Mouse (Mus musculus): ENCODE measurements around the gene Rnf157.

Rnf157 gene

GRCm38 (mm10) chr11:116309601-116310000, 103.2 kb downstream of the Rnf157 start:
- in situ Hi-C loops (cut with MboI, MseI), result no loop called here

GRCm38 (mm10) chr11:116307762-116308531, 104.9 kb downstream of the Rnf157 start:
- in situ Hi-C loops (cut with MboI, MseI), result no loop called here

- in situ Hi-C loops (cut with MboI, MseI), result no loop called here
These were observed 105.7 kb downstream of the Rnf157 start, which contains the start of gene Exoc7 for GRCm38 (mm10) chr11:116307019-116307725. Exoc7 (minus strand) TSS chr11:116307233.

GRCm38 (mm10) chr11:116306126-116306982, 106.5 kb downstream of the Rnf157 start:
- in situ Hi-C loops (cut with MboI, MseI), result no loop called here

GRCm38 (mm10) chr11:116305423-116305822, 107.4 kb downstream of the Rnf157 start:
- in situ Hi-C loops (cut with MboI, MseI), result no loop called here

- in situ Hi-C loops (cut with MboI, MseI), result loop anchor here (5.0 kb wide), 1 partner anchor 76 kb away; no protein-coding TSS in a partner anchor
These were observed 114.2 kb downstream of the Rnf157 start for GRCm38 (mm10) chr11:116298621-116299020.

- in situ Hi-C loops (cut with MboI, MseI), result loop anchor here (5.0 kb wide), 1 partner anchor 76 kb away; no protein-coding TSS in a partner anchor
These were observed 114.6 kb downstream of the Rnf157 start for GRCm38 (mm10) chr11:116298221-116298620.

GRCm38 (mm10) chr11:116297017-116297416, 115.8 kb downstream of the Rnf157 start:
- in situ Hi-C loops (cut with MboI, MseI), result loop anchor here (5.0 kb wide), 1 partner anchor 75 kb away; no protein-coding TSS in a partner anchor

- in situ Hi-C loops (cut with MboI, MseI), result loop anchor here (5.0 kb wide), 1 partner anchor 74 kb away; no protein-coding TSS in a partner anchor
These were observed 116.6 kb downstream of the Rnf157 start for GRCm38 (mm10) chr11:116296191-116296734.

- in situ Hi-C loops (cut with MboI, MseI), result no loop called here
These were observed 118.5 kb downstream of the Rnf157 start for GRCm38 (mm10) chr11:116294319-116294718.

- in situ Hi-C loops (cut with MboI, MseI), result no loop called here
These were observed 119.2 kb downstream of the Rnf157 start for GRCm38 (mm10) chr11:116293538-116294137.

GRCm38 (mm10) chr11:116292401-116292800, 120.4 kb downstream of the Rnf157 start:
- in situ Hi-C loops (cut with MboI, MseI), result no loop called here

GRCm38 (mm10) chr11:116290556-116290955, 122.3 kb downstream of the Rnf157 start:
- in situ Hi-C loops (cut with MboI, MseI), result no loop called here

- in situ Hi-C loops (cut with MboI, MseI), result no loop called here
These were observed 125.5 kb downstream of the Rnf157 start for GRCm38 (mm10) chr11:116287351-116287750.

Data from T-helper 1 cell (primary cell).